Mouse (Mus musculus): ENCODE data around the gene Cdkal1.

GRCm38 (mm10) chr13:29627438-29628124, 227.9 kb downstream of the Cdkal1 start:
- TF ChIP-seq POLR2A (IDR thresholded peaks at IDR 0.05; ENCODE audit: low read depth, low read length) = no peak
- no peak for TF ChIP-seq CTCF (conservative IDR thresholded peaks at IDR 0.05 in 1 of 2, IDR thresholded peaks at IDR 0.05 in 1 of 2; ENCODE audit: low read depth in 2 of 2, low read length in 2 of 2)
- TF ChIP-seq EP300 (IDR thresholded peaks at IDR 0.05; ENCODE audit: low read length) = no peak
